Mouse (Mus musculus) ES-Bruce4 (cell line): ENCODE measurements at regions not wholly inside any gene's neighbourhood (a gene's known extent, or its start where the extent isn't known, plus 50 kb on each side); places are given as distances from the start of the nearest gene placed in this dataset.

Experiments used
- EP300 ChIP-seq: IDR thresholded peaks from 2 replicates; pipeline ENCODE4 v1.6.1; 2011; ENCODE audit warnings: low read depth, low read length; ENCODE audit not compliant: insufficient read depth
- POLR2A ChIP-seq: IDR thresholded peaks from one replicate; pipeline ENCODE4 v1.8.1; 2011; ENCODE audit warnings: low read length; ENCODE audit not compliant: insufficient read depth

DNA sequence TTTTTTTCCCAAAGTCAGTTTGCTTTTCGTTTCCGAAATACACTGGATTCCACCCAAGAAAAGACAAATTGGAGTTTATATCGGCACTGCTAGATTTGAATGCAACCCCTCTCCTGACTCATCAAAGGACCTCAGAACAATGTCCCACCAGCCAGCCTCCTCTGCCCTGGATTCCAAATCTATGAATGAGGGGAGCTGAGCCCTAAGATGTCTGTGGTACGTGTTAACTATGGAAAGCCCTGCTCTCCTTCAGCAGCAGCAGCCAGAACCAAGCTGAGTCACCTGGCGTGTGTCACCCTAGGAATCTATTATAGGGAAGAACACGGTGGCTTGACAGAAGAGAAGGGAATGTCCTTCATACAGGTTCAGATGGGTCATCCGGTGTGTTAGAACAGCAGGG, 167.9 kb downstream of the Cdc5l start:
- TF ChIP-seq EP300: no peak
- no peak for TF ChIP-seq POLR2A
